Mouse (Mus musculus): ENCODE results near the gene Ccdc57. TPM values are rescaled to one million over a fixed set of nuclear protein-coding genes. Genes with fewer than 3 reads are reported as not detected.

The Ccdc57 gene
- polyA plus RNA-seq, 1 experiment from 2014 or later, result 8.4 TPM

DNA sequence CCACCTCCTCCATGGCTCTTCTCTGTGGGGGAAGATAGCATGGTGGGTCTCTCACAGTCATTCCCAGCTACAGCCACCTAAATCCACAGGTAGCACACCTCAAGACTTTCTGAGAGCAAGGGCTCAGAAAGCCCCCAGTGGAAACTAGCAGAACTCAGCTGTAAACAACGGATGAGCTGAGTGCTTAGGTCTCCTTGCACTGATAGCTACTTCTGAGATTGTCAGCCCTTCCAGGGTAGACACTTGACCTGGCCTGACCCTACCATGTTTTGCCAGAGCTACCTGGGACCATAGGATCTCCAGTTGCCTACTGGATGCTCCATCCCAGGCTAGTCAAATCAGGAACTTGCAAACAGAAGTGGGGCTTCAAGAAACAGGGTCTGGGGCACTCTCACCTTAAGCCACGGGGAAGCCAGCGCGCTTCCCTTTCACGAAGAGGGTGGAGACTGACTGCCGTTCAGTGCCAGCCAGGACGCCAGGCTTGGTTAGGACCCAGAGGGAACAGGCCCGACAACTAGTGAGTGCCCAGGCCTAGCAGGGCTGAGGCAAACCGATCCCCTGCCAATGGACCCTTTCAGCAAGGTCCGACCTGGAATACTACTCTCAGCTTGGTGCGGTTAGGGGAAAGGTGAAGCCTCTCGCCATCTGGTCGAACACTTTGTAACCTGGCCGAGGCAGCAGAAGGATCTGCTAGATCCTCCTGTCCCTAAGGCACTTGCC is 109.7 kb downstream of the Ccdc57 start:
- POLR2A ChIA-PET, result interaction anchor here (1.0 to 2.5 kb wide), 8 partner anchors 9 to 49 kb away, joined by 3 to 9 read pairs (median 4); no protein-coding TSS in a partner anchor
- in situ Hi-C loops (cut with MboI; ENCODE audit: low pct_unique_long_range_greater_than_20kb), result no loop called here
- no peak for ATAC-seq
- no peaks in the 10 kb centered on the region for H3K27me3 ChIP-seq
- TF ChIP-seq CTCF (IDR thresholded peaks at IDR 0.05), result no peak
- CTCF ChIA-PET, result interaction anchor here (0.9 to 3.8 kb wide), 5 partner anchors 9 to 230 kb away, joined by 3 to 15 read pairs (median 4); no protein-coding TSS in a partner anchor
- no peak for DNase-seq (ENCODE audit: low read depth, low spot score)

- DNase-seq (ENCODE audit: low read depth, low spot score), result no peak
- TF ChIP-seq CTCF (IDR thresholded peaks at IDR 0.05), result no peak
- POLR2A ChIA-PET, result interaction anchor here (1.2 to 2.2 kb wide), 3 partner anchors 8 to 22 kb away, joined by 3 to 9 read pairs (median 3); no protein-coding TSS in a partner anchor
- in situ Hi-C loops (cut with MboI; ENCODE audit: low pct_unique_long_range_greater_than_20kb), result no loop called here
- H3K27me3 ChIP-seq, result no peaks in the 10 kb centered on the region
- no peak for ATAC-seq
- CTCF ChIA-PET, result interaction anchor here (1.4 to 3.8 kb wide), 4 partner anchors 8 to 219 kb away, joined by 3 to 15 read pairs (median 4); no protein-coding TSS in a partner anchor
Observed at GRCm38 (mm10) chr11:120822321-120822720, 110.4 kb downstream of the Ccdc57 start.

GRCm38 (mm10) chr11:120821076-120821922 is 111.4 kb downstream of the Ccdc57 start:
- ChIA-PET CTCF (interaction anchor here (1.0 to 3.8 kb wide), 2 partner anchors 22 to 45 kb away, joined by 3 to 15 read pairs; no protein-coding TSS in a partner anchor), POLR2A (interaction anchor here (1.2 to 2.2 kb wide), 2 partner anchors 7 to 16 kb away, joined by 3 to 9 read pairs; no protein-coding TSS in a partner anchor)
- TF ChIP-seq CTCF (IDR thresholded peaks at IDR 0.05), result no peak
- in situ Hi-C loops (cut with MboI; ENCODE audit: low pct_unique_long_range_greater_than_20kb), result no loop called here
- DNase-seq (ENCODE audit: low read depth, low spot score) (no peak), ATAC-seq (no peak)
- no peaks in the 10 kb centered on the region for H3K27me3 ChIP-seq

GRCm38 (mm10) chr11:120820546-120820945 is 112.1 kb downstream of the Ccdc57 start:
- TF ChIP-seq CTCF (IDR thresholded peaks at IDR 0.05), result no peak
- in situ Hi-C loops (cut with MboI; ENCODE audit: low pct_unique_long_range_greater_than_20kb), result no loop called here
- ATAC-seq (no peak), DNase-seq (ENCODE audit: low read depth, low spot score) (no peak)
- H3K27me3 ChIP-seq, result no peaks in the 10 kb centered on the region
- CTCF ChIA-PET, result interaction anchor here (1.0 kb wide), 1 partner anchor 44 kb away, joined by 3 read pairs; no protein-coding TSS in a partner anchor
- POLR2A ChIA-PET, result no interaction called here

DNA sequence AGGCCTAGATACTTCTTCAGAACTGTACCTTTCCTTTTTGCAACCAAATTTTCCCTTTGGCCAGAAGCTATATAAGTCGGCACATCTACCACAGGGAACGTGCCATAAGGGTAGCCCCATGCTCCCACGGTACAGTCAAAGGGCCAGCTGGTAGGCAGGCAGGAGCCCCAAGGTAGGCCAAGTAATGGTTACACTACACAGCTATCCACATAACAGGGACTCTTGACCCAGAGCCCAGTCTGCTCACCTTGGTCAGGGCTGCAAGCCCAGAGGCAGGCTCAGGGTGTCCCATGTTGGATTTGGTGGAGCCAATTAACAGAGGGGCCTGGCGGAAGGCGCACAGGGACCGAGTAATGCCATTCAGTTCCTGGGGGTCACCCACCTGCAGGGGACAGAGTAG is 113.1 kb downstream of the Ccdc57 start:
- no peak for DNase-seq (ENCODE audit: low read depth, low spot score)
- ChIA-PET POLR2A (no interaction called here), CTCF (no interaction called here)
- TF ChIP-seq CTCF (IDR thresholded peaks at IDR 0.05), result no peak
- no peak for ATAC-seq
- H3K27me3 ChIP-seq, result no peaks in the 10 kb centered on the region
- in situ Hi-C loops (cut with MboI; ENCODE audit: low pct_unique_long_range_greater_than_20kb), result no loop called here

- CTCF ChIA-PET, result no interaction called here
- no peak for ATAC-seq
- TF ChIP-seq CTCF (IDR thresholded peaks at IDR 0.05), result no peak
- POLR2A ChIA-PET, result no interaction called here
- no peaks in the 10 kb centered on the region for H3K27me3 ChIP-seq
- in situ Hi-C loops (cut with MboI; ENCODE audit: low pct_unique_long_range_greater_than_20kb), result no loop called here
- DNase-seq (ENCODE audit: low read depth, low spot score), result no peak
Observed at GRCm38 (mm10) chr11:120818251-120818650, 114.4 kb downstream of the Ccdc57 start.

GRCm38 (mm10) chr11:120817358-120817757 is 115.3 kb downstream of the Ccdc57 start:
- in situ Hi-C loops (cut with MboI; ENCODE audit: low pct_unique_long_range_greater_than_20kb), result no loop called here
- ATAC-seq, result no peak
- no peak for TF ChIP-seq CTCF (IDR thresholded peaks at IDR 0.05)
- H3K27me3 ChIP-seq, result no peaks in the 10 kb centered on the region
- POLR2A ChIA-PET, result interaction anchor here (1.0 kb wide), 1 partner anchor 17 kb away, joined by 3 read pairs; no protein-coding TSS in a partner anchor
- DNase-seq (ENCODE audit: low read depth, low spot score), result no peak
- CTCF ChIA-PET, result no interaction called here

DNA sequence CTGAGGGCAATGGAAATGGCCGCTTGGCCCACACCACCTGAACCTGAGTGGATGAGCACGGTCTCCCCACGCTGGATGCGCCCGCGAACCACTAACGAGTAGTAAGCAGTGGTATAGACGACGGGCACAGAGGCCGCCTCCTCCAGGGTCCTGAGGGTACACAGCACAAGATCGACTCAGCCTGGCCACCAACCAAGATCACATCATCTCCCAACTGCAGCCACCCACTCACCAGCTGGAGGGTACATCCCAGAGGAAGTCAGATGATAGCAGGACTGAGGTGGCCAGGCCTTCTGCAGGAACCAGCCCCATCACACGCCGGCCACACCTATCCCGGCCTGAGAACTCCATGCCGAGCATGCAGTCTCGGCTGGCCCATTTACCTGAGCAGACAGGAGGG is 120.6 kb downstream of the Ccdc57 start:
- DNase-seq (ENCODE audit: low read depth, low spot score), result no peak
- no peak for ATAC-seq
- ChIA-PET CTCF (no interaction called here), POLR2A (no interaction called here)
- H3K27me3 ChIP-seq, result no peaks in the 10 kb centered on the region
- TF ChIP-seq CTCF (IDR thresholded peaks at IDR 0.05), result no peak
- in situ Hi-C loops (cut with MboI; ENCODE audit: low pct_unique_long_range_greater_than_20kb), result no loop called here

GRCm38 (mm10) chr11:120808010-120808409 is 124.7 kb downstream of the Ccdc57 start:
- TF ChIP-seq CTCF (IDR thresholded peaks at IDR 0.05), result no peak
- in situ Hi-C loops (cut with MboI; ENCODE audit: low pct_unique_long_range_greater_than_20kb), result no loop called here
- no peak for DNase-seq (ENCODE audit: low read depth, low spot score)
- ATAC-seq, result no peak
- CTCF ChIA-PET, result interaction anchor here (0.9 kb wide), 1 partner anchor 8 kb away, joined by 3 read pairs; no protein-coding TSS in a partner anchor
- no peaks in the 10 kb centered on the region for H3K27me3 ChIP-seq
- POLR2A ChIA-PET, result no interaction called here

DNA sequence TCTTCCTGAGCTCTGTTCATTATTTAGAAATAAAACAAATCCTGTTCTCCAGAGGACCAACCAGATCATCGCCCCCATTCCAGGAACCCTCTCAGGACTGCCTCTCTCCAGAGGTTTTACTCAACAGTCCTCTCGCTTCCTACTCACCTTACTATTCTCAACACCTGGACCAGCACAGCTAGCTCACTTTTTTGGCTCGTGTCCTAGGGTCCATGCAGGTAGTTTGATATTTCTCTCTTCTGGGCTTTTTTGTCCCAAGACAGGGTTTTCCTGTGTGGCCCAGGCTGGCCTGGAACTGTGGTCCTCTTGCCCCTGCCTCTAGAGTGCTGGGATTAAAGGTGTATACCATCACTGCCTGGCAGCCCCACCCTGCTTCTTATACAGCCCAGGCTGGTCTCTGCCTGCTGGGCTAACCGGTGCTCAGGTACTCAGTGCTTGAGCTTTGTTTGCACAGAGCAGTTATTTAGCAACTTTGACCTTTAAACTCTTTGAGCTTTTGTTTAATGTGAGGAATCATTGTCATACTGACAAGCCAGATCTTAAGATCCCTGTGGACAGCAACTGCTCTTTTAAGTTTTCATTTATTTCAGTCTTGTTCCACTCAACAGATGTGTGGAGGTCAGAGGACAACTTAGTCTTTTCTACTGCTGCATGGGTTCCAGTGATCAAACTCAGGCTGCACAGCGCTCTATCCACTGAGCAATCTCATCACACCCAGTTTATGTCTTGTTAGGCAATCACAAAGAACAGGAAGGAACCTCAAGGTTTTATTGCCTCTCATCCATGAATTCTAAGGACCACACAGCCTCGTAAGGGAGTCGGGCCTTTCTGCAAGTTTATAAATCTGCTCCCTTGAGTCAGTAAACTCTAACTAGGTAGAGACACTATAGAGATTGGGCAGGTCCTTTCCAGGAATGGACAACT is 127.0 kb downstream of the Ccdc57 start:
- ChIA-PET POLR2A (interaction anchor here (1.0 to 1.1 kb wide), 2 partner anchors 10 to 17 kb away, joined by 3 read pairs; no protein-coding TSS in a partner anchor), CTCF (no interaction called here)

More for the DNA sequence above, 127.0 kb downstream of the Ccdc57 start:
- no peaks in the 10 kb centered on the region for H3K27me3 ChIP-seq
- in situ Hi-C loops (cut with MboI; ENCODE audit: low pct_unique_long_range_greater_than_20kb), result no loop called here
- no peak for ATAC-seq
- no peak for TF ChIP-seq CTCF (IDR thresholded peaks at IDR 0.05)
- DNase-seq (ENCODE audit: low read depth, low spot score), result no peak
